Mouse (Mus musculus) lung, embryonic 14.5 days (tissue): ENCODE data around the gene Abca15. TPM values are rescaled to one million over a fixed set of nuclear protein-coding genes. Genes with fewer than 3 reads are reported as not detected.
"Not testable (repeated sequence)": the region's sequence is repeated elsewhere in the genome, so short reads cannot be mapped to it uniquely, and the experiment has no call there.

Source experiments
- ATAC-seq: fragments of 200-750 bp; cut with Nextera tagmentation; 2 replicates; pipeline ENCODE4 v1.8.0; 2017; ENCODE audit warnings: mild to moderate bottlenecking, moderate TSS enrichment, moderate library complexity; ENCODE audit not compliant: insufficient read depth
- DNase-seq: peaks from one replicate; pipeline ENCODE4 v3.0.0-alpha.2; 2015
- H3K27ac ChIP-seq: fragments of 300-500 bp; sonication (generic); 2 replicates; pipeline ENCODE4 v1.5.1; 2014; ENCODE audit warnings: low read depth, mild to moderate bottlenecking, moderate library complexity
- H3K27me3 ChIP-seq: fragments of 300-500 bp; sonication (generic); 2 replicates; pipeline ENCODE4 v1.6.1; 2014; ENCODE audit warnings: low read length, control low read depth; ENCODE audit not compliant: insufficient read depth
- H3K36me3 ChIP-seq: fragments of 300-500 bp; sonication (generic); 2 replicates; pipeline ENCODE4 v1.6.1; 2014; ENCODE audit warnings: control low read depth; ENCODE audit not compliant: insufficient read depth
- H3K4me1 ChIP-seq: fragments of 300-500 bp; sonication (generic); 2 replicates; pipeline ENCODE4 v1.6.1; 2014; ENCODE audit warnings: antibody characterized with exemption, control low read depth; ENCODE audit not compliant: insufficient read depth
- H3K4me2 ChIP-seq: fragments of 300-500 bp; sonication (generic); 2 replicates; pipeline ENCODE4 v1.6.1; 2014; ENCODE audit warnings: mild to moderate bottlenecking
- H3K4me3 ChIP-seq: fragments of 300-500 bp; sonication (generic); 2 replicates; pipeline ENCODE4 v1.5.1; 2014; ENCODE audit warnings: low read depth, low read length
- H3K9ac ChIP-seq: fragments of 300-500 bp; sonication (generic); 2 replicates; pipeline ENCODE4 v1.6.1; 2014
- H3K9me3 ChIP-seq: fragments of 300-500 bp; sonication (generic); 2 replicates; pipeline ENCODE4 v1.6.1; 2016; ENCODE audit warnings: low read depth, low read length, control low read depth
- CTCF ChIP-seq: IDR thresholded peaks from 2 replicates; pipeline ENCODE4 v1.5.1; 2016; ENCODE audit warnings: antibody characterized with exemption, low read depth
- WGBS: fragments of 180-500 bp; shearing (Covaris S2); extraction: QIAGEN DNeasy Blood & Tissue Kit; methylation state at CpG from one replicate; pipeline ENCODE4 v1.1.7; 2014; 5-methylcytosine and 5-hydroxymethylcytosine counted together
- polyA plus RNA-seq: library from polyadenylated mRNA; unstranded; fragments of >200 nt; fragmentation: Nextera tagmentation; extraction: Ambion mirVana; gene quantifications from 2 replicates; pipeline ENCODE4 v1.2.1, GENCODE M21; 2014

Abca15 gene
- polyA plus RNA-seq = not detected in 2 replicates

GRCm38 (mm10) chr7:120328087-120328793 is at the start of gene Abca15:
Gene Abca15, plus strand, starts transcription at chr7:120328670.
- no peak within 1 kb of the TSS for H3K9ac ChIP-seq
- no peak within 1 kb of the TSS for H3K4me3 ChIP-seq
- H3K4me1 ChIP-seq = peaks cover 2% of the 10 kb centered on the region; the same call in 1 of the 2 replicates
- ATAC-seq = peak; percentile 48; the same call in 1 of the 2 replicates
- 77% methylated on average over 22 of the region's 22 CpGs for WGBS
- no peaks in the 10 kb centered on the region for H3K9me3 ChIP-seq
- DNase-seq = peak; percentile 56
- H3K4me2 ChIP-seq = peak within 1 kb of the TSS; percentile 54
- no peak for TF ChIP-seq CTCF
- H3K27ac ChIP-seq = no peak within 1 kb of the TSS
- no peaks in the 10 kb centered on the region for H3K27me3 ChIP-seq
- H3K36me3 ChIP-seq = no peaks in the 10 kb centered on the region

- WGBS = 60% methylated on average over 3 of the region's 3 CpGs
- no peak for ATAC-seq
- no peaks in the 10 kb centered on the region for H3K36me3 ChIP-seq
These were observed 43.2 kb upstream of the Abca15 start for GRCm38 (mm10) chr7:120285286-120285685.

GRCm38 (mm10) chr7:120316086-120316485 is 12.4 kb upstream of the Abca15 start:
- H3K9ac ChIP-seq = no peak overlapping the region
- WGBS = 61% methylated on average over 1 of the region's 1 CpGs
- DNase-seq (no peak), ATAC-seq (no peak)
- no peaks in the 10 kb centered on the region for H3K36me3 ChIP-seq
- no peaks in the 10 kb centered on the region for H3K27me3 ChIP-seq
- no peak overlapping the region for H3K4me2 ChIP-seq
- no peaks in the 10 kb centered on the region for H3K4me1 ChIP-seq
- H3K27ac ChIP-seq = no peak overlapping the region
- H3K4me3 ChIP-seq = no peak overlapping the region
- no peaks in the 10 kb centered on the region for H3K9me3 ChIP-seq
- TF ChIP-seq CTCF = no peak

More at GRCm38 (mm10) chr7:120285286-120285685, 43.2 kb upstream of the Abca15 start:
- H3K27ac ChIP-seq = no peak overlapping the region
- no peaks in the 10 kb centered on the region for H3K4me1 ChIP-seq
- no peak for TF ChIP-seq CTCF
- no peak for DNase-seq
- no peaks in the 10 kb centered on the region for H3K9me3 ChIP-seq
- H3K27me3 ChIP-seq = no peaks in the 10 kb centered on the region
- no peak overlapping the region for H3K4me3 ChIP-seq
- H3K9ac ChIP-seq = no peak overlapping the region
- no peak overlapping the region for H3K4me2 ChIP-seq

- H3K27ac ChIP-seq = no peak overlapping the region
- H3K27me3 ChIP-seq = no peaks in the 10 kb centered on the region
- peaks cover 2% of the 10 kb centered on the region; the same call in 1 of the 2 replicates for H3K4me1 ChIP-seq
- H3K4me2 ChIP-seq = no peak overlapping the region
- H3K4me3 ChIP-seq = no peak overlapping the region
- peak; percentile 83; the same call in 1 of the 2 replicates for ATAC-seq
- no peak for TF ChIP-seq CTCF
- no peaks in the 10 kb centered on the region for H3K36me3 ChIP-seq
- WGBS = 13% methylated on average over 4 of the region's 4 CpGs
- H3K9me3 ChIP-seq = no peaks in the 10 kb centered on the region
- peak; percentile 44 for DNase-seq
- no peak overlapping the region for H3K9ac ChIP-seq
These were observed 5.5 kb upstream of the Abca15 start for GRCm38 (mm10) chr7:120322963-120323362.

- H3K9ac ChIP-seq, H3K9me3 ChIP-seq, H3K4me1 ChIP-seq, DNase-seq, ATAC-seq, H3K36me3 ChIP-seq, H3K27me3 ChIP-seq, H3K4me2 ChIP-seq, H3K4me3 ChIP-seq, H3K27ac ChIP-seq: not testable (repeated sequence)
- 66% methylated on average over 2 of the region's 2 CpGs for WGBS
These were observed 2.6 kb upstream of the Abca15 start for GRCm38 (mm10) chr7:120325911-120326310.

GRCm38 (mm10) chr7:120327220-120328073 is 1.0 kb upstream of the Abca15 start:
- ATAC-seq (peak; percentile 63), DNase-seq (peak; percentile 74)
- no peak overlapping the region for H3K4me3 ChIP-seq
- 16% methylated on average over 22 of the region's 22 CpGs for WGBS
- H3K27ac ChIP-seq = no peak overlapping the region
- peak overlapping the region; percentile 54 for H3K4me2 ChIP-seq
- peak; percentile 48 for TF ChIP-seq CTCF
- no peaks in the 10 kb centered on the region for H3K9me3 ChIP-seq
- H3K9ac ChIP-seq = no peak overlapping the region
- no peaks in the 10 kb centered on the region for H3K36me3 ChIP-seq
- H3K27me3 ChIP-seq = no peaks in the 10 kb centered on the region
- H3K4me1 ChIP-seq = peaks cover 2% of the 10 kb centered on the region; the same call in 1 of the 2 replicates

- no peaks in the 10 kb centered on the region for H3K27me3 ChIP-seq
- no peak overlapping the region for H3K9ac ChIP-seq
- H3K36me3 ChIP-seq = no peaks in the 10 kb centered on the region
- ATAC-seq = no peak
- WGBS = 39% methylated on average over 13 of the region's 13 CpGs
- DNase-seq = peak; percentile 26
- no peak overlapping the region for H3K4me2 ChIP-seq
- H3K27ac ChIP-seq = no peak overlapping the region
- H3K4me3 ChIP-seq = no peak overlapping the region
- H3K4me1 ChIP-seq = no peaks in the 10 kb centered on the region
- no peaks in the 10 kb centered on the region for H3K9me3 ChIP-seq
- TF ChIP-seq CTCF = no peak
These were observed 32.7 kb downstream of the Abca15 start for GRCm38 (mm10) chr7:120361159-120361558.
